Mouse (Mus musculus) adipose tissue, adult 10 weeks (tissue): ENCODE results near the gene Scd1. TPM values are rescaled to one million over a fixed set of nuclear protein-coding genes. Genes with fewer than 3 reads are reported as not detected.

Experiments used
- polyA plus RNA-seq: library from polyadenylated mRNA; stranded (reverse); fragments of 350-450 nt; fragmentation: Illumina TruSeq; extraction: RNeasy Lipid Tissue Mini Kit (QIAGEN cat#74804); gene quantifications from one replicate; pipeline ENCODE4 v1.2.3, GENCODE M21; 2014; ENCODE audit warnings: low read depth, low replicate concordance

The Scd1 gene
- polyA plus RNA-seq = 3,372 TPM

DNA sequence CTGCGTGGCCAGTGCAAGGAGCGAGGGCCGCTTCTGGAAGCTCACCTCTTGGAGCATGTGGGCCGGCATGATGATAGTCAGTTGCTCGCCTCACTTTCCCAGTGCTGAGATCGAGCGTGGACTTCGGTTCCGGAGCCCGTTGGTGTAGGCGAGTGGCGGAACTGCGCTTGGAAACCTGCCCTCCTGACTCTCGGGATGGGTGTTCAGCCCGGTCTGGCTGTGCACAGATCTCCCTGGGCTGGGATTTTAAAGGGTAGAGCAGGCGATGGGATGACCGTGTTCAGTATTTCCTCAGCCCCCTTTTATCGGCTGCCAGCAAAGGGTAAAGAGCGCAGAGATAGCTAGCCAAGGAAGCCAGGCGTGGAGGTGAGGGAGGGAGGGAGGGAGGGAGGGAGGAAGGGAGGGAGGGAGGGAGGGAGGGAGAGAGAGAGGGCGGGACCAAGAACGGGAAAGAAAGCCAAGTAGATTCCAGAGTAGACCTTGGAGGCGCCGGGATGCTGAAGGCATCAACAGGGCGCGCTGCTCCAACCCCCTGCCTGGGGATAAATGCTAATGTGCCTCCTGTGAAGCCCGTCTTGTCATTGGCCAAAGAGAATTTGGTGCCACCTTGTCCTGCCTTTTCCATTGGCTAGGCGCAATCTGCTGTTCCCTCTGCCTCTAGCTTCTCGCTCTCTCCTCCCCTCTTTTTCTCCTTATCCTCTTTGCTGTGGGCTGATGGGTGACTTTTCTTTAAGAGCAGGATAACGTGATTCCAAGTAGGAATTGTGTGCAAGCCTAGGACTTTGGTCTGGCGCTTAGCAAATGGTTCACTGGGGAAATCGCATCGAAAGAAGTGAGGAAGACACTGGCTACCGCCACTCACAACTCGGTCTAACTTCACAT is at the start of gene Scd1:
TSS of gene Scd1 (minus strand) at position 539 of the 882 bp plus-strand sequence.

Other genes starting within 250 kb of the Scd1 start
- gene Pkd2l1, start 215.4 kb downstream of the Scd1 start, polyA plus RNA-seq = 0.89 TPM
- 4.5 TPM for gene Scd3, start 204.6 kb downstream of the Scd1 start, polyA plus RNA-seq
- gene Scd2, start 114.2 kb downstream of the Scd1 start, polyA plus RNA-seq = 390 TPM
- gene Scd4, start 74.8 kb downstream of the Scd1 start, polyA plus RNA-seq = 0.83 TPM
- gene Wnt8b, start 85.6 kb upstream of the Scd1 start, polyA plus RNA-seq = 0.22 TPM
- 5.5 TPM for gene Sec31b, start 138.0 kb upstream of the Scd1 start, polyA plus RNA-seq
- gene Gm20538, start 145.0 kb upstream of the Scd1 start, polyA plus RNA-seq = not detected
- gene Ndufb8, start 147.6 kb upstream of the Scd1 start, polyA plus RNA-seq = 305 TPM
- 19.0 TPM for gene Hif1an, start 155.0 kb upstream of the Scd1 start, polyA plus RNA-seq